Mouse (Mus musculus) ES-E14 (cell line): ENCODE data around the gene Utp18.

ENCODE experiments used
- CHD2 ChIP-seq: IDR thresholded peaks from 2 replicates; pipeline ENCODE4 v1.6.1; 2014; ENCODE audit warnings: mild to moderate bottlenecking, low read depth, low read length, inconsistent platforms
- HCFC1 ChIP-seq: IDR thresholded peaks from 2 replicates; pipeline ENCODE4 v1.6.1; 2012; ENCODE audit warnings: low read length, inconsistent platforms, borderline replicate concordance; ENCODE audit not compliant: insufficient read depth
- MAFK ChIP-seq: IDR thresholded peaks from 2 replicates; pipeline ENCODE4 v1.6.1; 2014; ENCODE audit warnings: mild to moderate bottlenecking, low read depth, low read length, inconsistent platforms; ENCODE audit not compliant: insufficient read depth

DNA sequence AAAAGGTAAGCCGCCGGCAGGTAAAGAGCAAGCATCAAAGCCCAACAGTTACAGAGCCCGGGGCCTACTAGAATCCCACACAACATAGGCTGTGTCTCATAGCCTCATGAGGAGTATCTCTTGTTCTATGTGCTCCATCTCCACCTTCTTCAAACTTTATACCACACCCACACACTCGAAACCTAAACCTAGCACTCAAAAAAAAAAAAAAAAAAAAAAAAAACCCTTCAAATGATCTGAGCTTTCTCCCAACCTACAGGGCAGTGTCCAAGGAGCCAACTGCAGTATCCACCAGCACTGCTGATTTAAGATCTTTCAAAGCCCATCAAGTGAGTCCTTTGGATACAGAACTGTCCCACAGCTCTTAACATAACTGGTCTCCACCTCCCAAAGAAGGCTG lies 1.5 kb downstream of the Utp18 start:
- TF ChIP-seq CHD2 (no peak), MAFK (no peak), HCFC1 (no peak)
